Mouse (Mus musculus): ENCODE results near the gene 4930596D02Rik.

The 4930596D02Rik gene

DNA sequence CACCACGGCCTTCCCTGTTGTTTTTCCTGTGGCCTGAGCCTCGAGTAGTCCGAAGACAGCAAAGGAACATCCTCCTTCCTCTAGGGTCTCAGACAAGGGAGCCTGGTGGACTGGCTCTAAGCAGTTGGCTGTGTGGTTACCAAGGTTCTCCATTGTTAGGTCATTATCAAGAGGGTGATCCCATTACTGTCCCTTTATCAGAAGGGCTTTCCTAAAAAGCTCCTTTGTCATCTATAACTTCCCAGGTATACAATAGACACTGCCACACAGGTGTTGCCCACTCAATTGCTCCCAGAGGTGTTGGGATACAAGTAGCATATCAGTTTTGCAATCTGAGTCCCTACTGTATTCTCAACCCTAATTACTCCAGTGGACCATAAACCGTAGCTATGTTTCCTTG lies at the start of gene 4930596D02Rik:
Gene 4930596D02Rik (minus strand): TSS at position 101 of the 400 bp plus-strand sequence.
- H3K27me3 ChIP-seq (ENCODE audit: control insufficient read depth, insufficient read depth, low read length, poor library complexity, severe bottlenecking): no peaks in the 10 kb centered on the region
- no peaks in the 10 kb centered on the region for H3K36me3 ChIP-seq (ENCODE audit: control insufficient read depth, insufficient read depth, low read length, poor library complexity, severe bottlenecking)
- DNase-seq (ENCODE audit: low read depth, low spot score): no peak

DNA sequence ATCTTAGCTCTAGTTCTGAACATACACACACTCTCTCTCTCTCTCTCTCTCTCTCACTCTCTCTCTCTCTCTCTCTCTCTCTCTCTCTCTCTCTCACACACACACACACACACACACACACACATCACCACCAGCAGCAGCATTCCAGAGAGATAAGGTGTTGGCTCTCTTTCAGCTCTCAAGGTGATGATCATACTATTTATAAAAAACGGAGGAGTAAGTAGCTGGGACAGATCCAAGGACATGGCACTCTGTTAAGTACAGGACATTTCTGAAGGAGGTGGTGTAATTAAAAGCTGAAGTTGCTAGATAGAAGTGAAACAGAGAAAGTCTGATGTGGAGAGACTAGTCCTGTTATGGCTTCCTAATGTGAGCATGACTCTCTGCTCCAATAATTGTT lies 41.5 kb upstream of the 4930596D02Rik start:
- Histone ChIP-seq H3K27me3 (ENCODE audit: control insufficient read depth, insufficient read depth, low read length, poor library complexity, severe bottlenecking) (no peaks in the 10 kb centered on the region), H3K36me3 (ENCODE audit: control insufficient read depth, insufficient read depth, low read length, poor library complexity, severe bottlenecking) (no peaks in the 10 kb centered on the region)
- no peak for DNase-seq (ENCODE audit: low read depth, low spot score)

DNA sequence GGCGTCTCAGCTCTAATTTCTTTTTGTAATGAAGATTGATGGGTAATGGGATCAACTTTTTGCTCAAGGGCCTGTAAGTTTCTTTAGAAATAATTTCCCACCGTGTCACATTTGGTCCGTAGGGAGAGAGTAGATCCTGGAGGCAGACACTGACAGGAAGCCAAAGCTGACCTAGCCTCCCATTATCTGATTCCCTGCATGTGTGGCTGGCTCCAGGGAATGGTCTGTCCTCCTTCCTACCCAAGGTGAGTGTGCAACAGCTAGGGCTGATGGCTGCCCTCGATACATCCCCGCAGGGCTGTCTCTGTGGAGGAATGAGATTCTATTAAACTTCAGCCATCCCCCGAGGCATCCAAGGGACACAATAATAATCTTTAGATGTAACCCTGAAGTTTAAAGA lies 33.5 kb upstream of the 4930596D02Rik start:
- DNase-seq (ENCODE audit: low read depth, low spot score): no peak
- no peaks in the 10 kb centered on the region for H3K36me3 ChIP-seq (ENCODE audit: control insufficient read depth, insufficient read depth, low read length, poor library complexity, severe bottlenecking)
- H3K27me3 ChIP-seq (ENCODE audit: control insufficient read depth, insufficient read depth, low read length, poor library complexity, severe bottlenecking): no peaks in the 10 kb centered on the region

DNA sequence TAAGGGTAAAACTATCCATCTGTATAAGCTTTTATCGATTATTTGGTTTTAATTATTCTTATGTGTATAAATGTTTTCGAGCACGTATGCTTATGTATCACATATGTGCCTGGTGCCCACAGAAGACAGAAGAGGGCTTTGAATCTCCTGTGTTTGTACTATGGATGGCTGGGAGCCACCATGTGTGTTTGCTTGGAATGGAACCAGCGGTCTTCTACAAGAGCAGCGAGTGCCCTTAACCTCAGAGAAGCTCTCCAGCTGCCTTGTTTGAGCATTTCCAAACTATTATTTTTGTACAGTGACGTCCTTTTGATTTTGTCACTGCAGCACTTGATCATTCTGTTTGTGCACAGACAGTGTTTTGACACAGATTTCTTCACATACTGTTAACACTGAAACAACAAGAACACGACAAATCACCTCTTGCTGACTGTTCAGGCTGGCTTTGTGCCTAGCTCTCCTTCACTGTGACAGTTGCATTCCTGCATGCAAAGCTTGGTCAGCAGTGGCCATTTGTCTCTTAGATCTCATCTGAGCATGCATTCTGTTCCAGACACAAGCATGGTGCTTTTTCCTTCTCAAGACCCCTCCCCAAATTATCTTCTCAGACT lies 30.4 kb upstream of the 4930596D02Rik start:
- H3K27me3 ChIP-seq (ENCODE audit: control insufficient read depth, insufficient read depth, low read length, poor library complexity, severe bottlenecking): no peaks in the 10 kb centered on the region
- H3K36me3 ChIP-seq (ENCODE audit: control insufficient read depth, insufficient read depth, low read length, poor library complexity, severe bottlenecking): no peaks in the 10 kb centered on the region
- no peak for DNase-seq (ENCODE audit: low read depth, low spot score)

DNA sequence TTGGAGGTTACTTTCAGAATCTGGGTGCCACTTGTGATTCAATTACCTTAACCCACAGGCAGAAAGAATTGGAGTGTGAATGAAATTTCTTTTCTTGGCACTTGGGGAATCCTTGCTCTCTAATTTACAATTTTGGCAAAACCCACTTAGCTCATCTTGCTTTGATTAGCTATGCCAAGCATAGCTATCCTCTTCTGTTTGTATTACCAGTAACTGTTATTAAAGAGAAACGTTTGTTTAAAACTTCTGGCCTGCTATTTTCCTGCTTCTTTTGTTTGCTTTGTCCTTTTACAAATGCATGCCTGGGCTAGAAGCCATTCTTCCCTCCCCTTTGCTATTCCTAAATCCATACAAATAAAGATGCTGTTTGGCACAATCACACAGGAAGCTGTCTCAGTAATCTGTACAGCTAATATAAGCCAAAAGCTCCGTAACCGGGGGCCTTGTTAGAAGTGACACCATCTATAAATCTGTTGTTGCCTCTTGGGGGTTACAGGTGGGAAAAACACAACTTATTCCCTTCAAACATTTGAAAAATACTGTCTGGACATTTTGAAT lies 19.0 kb downstream of the 4930596D02Rik start:
- H3K27me3 ChIP-seq (ENCODE audit: control insufficient read depth, insufficient read depth, low read length, poor library complexity, severe bottlenecking): no peaks in the 10 kb centered on the region
- DNase-seq (ENCODE audit: low read depth, low spot score): no peak
- no peaks in the 10 kb centered on the region for H3K36me3 ChIP-seq (ENCODE audit: control insufficient read depth, insufficient read depth, low read length, poor library complexity, severe bottlenecking)

DNA sequence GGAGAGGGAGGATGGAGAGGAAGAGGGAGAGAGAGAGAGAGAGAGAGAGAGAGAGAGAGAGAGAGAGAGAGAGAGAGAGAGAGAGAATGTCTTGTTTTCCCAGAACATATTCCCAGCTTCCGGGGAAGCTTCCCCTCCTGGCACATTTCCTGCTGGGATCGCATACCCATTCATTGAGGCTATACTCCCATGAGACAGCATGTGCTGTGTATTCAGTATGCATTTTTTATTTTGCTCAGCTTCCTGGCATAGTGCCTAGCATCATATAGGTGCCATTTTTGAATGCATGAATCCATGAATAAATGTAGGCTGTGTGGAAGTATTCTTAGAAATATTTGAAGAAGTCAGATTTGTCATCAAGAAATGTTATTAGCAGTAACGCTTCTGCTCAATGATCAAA lies 31.7 kb downstream of the 4930596D02Rik start:
- Histone ChIP-seq H3K27me3 (ENCODE audit: control insufficient read depth, insufficient read depth, low read length, poor library complexity, severe bottlenecking) (no peaks in the 10 kb centered on the region), H3K36me3 (ENCODE audit: control insufficient read depth, insufficient read depth, low read length, poor library complexity, severe bottlenecking) (no peaks in the 10 kb centered on the region)
- no peak for DNase-seq (ENCODE audit: low read depth, low spot score)

DNA sequence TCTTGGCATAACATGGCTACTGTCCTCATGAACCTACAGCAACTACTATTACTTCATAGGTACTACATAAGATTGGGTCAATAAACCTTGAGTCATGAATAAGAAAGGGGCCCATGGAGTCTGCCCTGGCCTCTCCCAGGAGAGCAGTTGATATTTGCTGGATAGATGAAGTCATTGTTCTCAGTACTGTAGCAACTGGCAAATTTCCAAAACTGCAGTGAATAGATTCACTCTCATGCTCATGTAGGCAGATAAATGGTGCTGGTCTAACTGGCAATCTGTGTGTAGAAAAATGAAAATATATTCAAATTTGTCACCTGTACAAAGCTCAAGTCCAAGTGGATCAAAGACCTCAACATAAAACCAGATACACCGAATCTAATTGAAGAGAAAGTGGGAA lies 38.5 kb downstream of the 4930596D02Rik start:
- no peak for DNase-seq (ENCODE audit: low read depth, low spot score)
- H3K36me3 ChIP-seq (ENCODE audit: control insufficient read depth, insufficient read depth, low read length, poor library complexity, severe bottlenecking): no peaks in the 10 kb centered on the region

More for the DNA sequence above, 38.5 kb downstream of the 4930596D02Rik start:
- no peaks in the 10 kb centered on the region for H3K27me3 ChIP-seq (ENCODE audit: control insufficient read depth, insufficient read depth, low read length, poor library complexity, severe bottlenecking)

Measured in splenic B cell, adult 2 months (primary cell).